Mouse (Mus musculus): ENCODE data around the gene 2310057N15Rik. TPM values are rescaled to one million over a fixed set of nuclear protein-coding genes. Genes with fewer than 3 reads are reported as not detected.
"Not testable (repeated sequence)": the region's sequence is repeated elsewhere in the genome, so short reads cannot be mapped to it uniquely, and the experiment has no call there.

Gene 2310057N15Rik
- polyA plus RNA-seq (2012; rRNA removed): not detected in 2 replicates

GRCm38 (mm10) chr16:88774106-88774505, at the start of gene 2310057N15Rik:
Gene 2310057N15Rik, minus strand, starts transcription at chr16:88774206.
- DNase-seq: no peak
- WGBS: 76% methylated on average over 2 of the region's 2 CpGs
- Histone ChIP-seq H3K4me1 (ENCODE audit: control insufficient read depth, insufficient read depth, low read length) (no peaks in the 10 kb centered on the region), H3K4me3 (replicated peaks; ENCODE audit: extremely low read depth, low read depth, low read length) (no peak within 1 kb of the TSS)
- TF ChIP-seq POLR2A (IDR thresholded peaks at IDR 0.05; ENCODE audit: borderline replicate concordance, extremely low read depth, low read depth, low read length) (no peak), CTCF (IDR thresholded peaks at IDR 0.05; ENCODE audit: insufficient read depth, low read length) (no peak)

DNA sequence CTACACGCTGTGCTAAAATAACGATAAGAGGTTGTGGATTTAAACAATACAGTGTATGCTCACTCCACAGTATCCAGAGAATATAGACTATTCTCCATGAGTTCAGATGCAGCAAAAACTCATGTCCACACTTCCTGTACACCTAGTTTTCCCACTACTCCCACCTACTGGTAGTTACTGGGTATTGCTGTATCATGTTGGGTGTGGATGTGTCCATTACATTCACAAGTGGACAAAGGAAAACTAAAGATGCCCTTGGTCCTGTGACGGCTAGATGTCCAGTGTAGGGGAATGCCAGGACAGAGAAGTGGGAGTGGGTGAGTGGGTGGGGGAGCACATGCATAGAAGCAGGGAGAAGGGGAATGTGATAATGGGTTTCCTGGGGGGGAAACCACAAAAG, 49.7 kb upstream of the 2310057N15Rik start:
- no peak for TF ChIP-seq POLR2A (IDR thresholded peaks at IDR 0.05; ENCODE audit: borderline replicate concordance, extremely low read depth, low read depth, low read length)
- TF ChIP-seq CTCF (IDR thresholded peaks at IDR 0.05; ENCODE audit: insufficient read depth, low read length): no peak
- DNase-seq: no peak
- Histone ChIP-seq H3K4me1 (ENCODE audit: control insufficient read depth, insufficient read depth, low read length) (no peaks in the 10 kb centered on the region), H3K4me3 (replicated peaks; ENCODE audit: extremely low read depth, low read depth, low read length) (no peak overlapping the region)
- WGBS: 75% methylated on average over 3 of the region's 3 CpGs

DNA sequence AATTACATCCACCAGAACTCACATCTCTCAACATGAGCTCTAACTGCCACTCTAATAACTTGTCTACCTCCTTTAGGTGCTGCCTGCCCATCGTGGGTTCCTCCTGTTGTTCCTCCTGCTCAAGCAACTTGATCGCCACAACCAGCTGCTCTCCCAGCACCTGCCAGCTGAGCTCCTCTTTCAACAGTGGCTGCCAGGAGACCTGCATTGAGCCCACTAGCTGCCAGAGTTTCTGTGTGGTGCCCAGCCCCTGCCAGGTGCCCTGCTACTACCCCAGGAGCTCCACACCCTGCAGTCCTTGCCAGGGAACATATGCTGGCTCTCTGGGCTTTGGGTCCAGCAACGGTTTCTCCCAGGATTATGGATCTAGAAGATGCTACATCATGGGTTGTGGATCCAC, 46.1 kb upstream of the 2310057N15Rik start, which contains the start of gene Krtap15:
Gene Krtap15, plus strand, starts transcription at position 150 of the 400 bp plus-strand sequence.
- WGBS: 77% methylated on average over 3 of the region's 3 CpGs
- no peak for TF ChIP-seq POLR2A (IDR thresholded peaks at IDR 0.05; ENCODE audit: borderline replicate concordance, extremely low read depth, low read depth, low read length)
- no peak for TF ChIP-seq CTCF (IDR thresholded peaks at IDR 0.05; ENCODE audit: insufficient read depth, low read length)
- DNase-seq: no peak
- Histone ChIP-seq H3K4me3 (replicated peaks; ENCODE audit: extremely low read depth, low read depth, low read length) (no peak within 1 kb of the TSS), H3K4me1 (ENCODE audit: control insufficient read depth, insufficient read depth, low read length) (no peaks in the 10 kb centered on the region)

DNA sequence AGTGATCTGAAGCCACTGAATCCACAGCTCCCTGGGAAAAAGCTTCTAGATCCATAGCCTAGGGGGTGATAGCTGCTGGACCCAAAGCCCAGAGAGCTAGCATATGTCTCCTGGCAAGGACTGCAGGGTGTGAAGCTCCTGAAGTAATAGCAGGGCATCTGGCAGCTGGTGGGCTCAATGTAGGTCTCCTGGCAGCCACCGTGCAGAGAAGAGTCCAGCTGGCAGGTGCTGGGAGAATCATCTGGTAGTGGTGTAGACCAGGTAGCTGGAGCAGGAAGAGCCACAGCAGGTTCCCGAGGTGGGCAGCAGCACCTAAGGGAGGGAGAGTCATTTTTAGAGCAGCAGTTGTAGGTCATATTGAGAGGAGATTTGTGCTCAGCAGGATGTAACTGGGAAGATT, 37.8 kb upstream of the 2310057N15Rik start, which contains the start of gene Gm20741:
Gene Gm20741, minus strand, starts transcription at position 394 of the 400 bp plus-strand sequence.
- no peaks in the 10 kb centered on the region for H3K4me1 ChIP-seq (ENCODE audit: control insufficient read depth, insufficient read depth, low read length)
- no peak for DNase-seq
- WGBS: 71% methylated on average over 2 of the region's 2 CpGs
- no peak within 1 kb of the TSS for H3K4me3 ChIP-seq (replicated peaks; ENCODE audit: extremely low read depth, low read depth, low read length)
- TF ChIP-seq CTCF (IDR thresholded peaks at IDR 0.05; ENCODE audit: insufficient read depth, low read length): no peak
- TF ChIP-seq POLR2A (IDR thresholded peaks at IDR 0.05; ENCODE audit: borderline replicate concordance, extremely low read depth, low read depth, low read length): no peak

DNA sequence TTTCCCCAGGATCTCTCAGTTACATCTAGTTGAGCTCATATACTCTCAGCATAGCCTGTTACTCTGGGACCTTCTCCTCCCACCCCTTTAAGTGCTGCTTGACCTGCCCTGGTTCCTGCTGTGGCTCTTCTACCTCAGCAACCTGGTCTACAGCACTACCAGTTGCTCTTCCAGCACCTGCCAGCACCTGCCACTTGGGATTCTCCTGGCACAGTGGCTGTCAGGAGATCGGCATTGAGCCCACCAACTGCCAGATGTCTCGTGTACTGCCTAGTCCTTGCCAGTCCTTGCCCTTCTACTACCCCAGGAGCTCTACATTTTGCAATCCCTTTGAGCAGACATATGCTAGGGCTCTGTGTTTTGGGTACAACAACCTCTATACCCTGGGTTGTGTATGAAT, 12.8 kb upstream of the 2310057N15Rik start:
- no peak for TF ChIP-seq CTCF (IDR thresholded peaks at IDR 0.05; ENCODE audit: insufficient read depth, low read length)
- TF ChIP-seq POLR2A (IDR thresholded peaks at IDR 0.05; ENCODE audit: borderline replicate concordance, extremely low read depth, low read depth, low read length): no peak
- WGBS: 76% methylated on average over 2 of the region's 2 CpGs
- Histone ChIP-seq H3K4me3 (replicated peaks; ENCODE audit: extremely low read depth, low read depth, low read length) (no peak overlapping the region), H3K4me1 (ENCODE audit: control insufficient read depth, insufficient read depth, low read length) (no peaks in the 10 kb centered on the region)
- DNase-seq: no peak

- DNase-seq: no peak
- H3K4me1 ChIP-seq (ENCODE audit: control insufficient read depth, insufficient read depth, low read length): no peaks in the 10 kb centered on the region
- no peak within 1 kb of the TSS for H3K4me3 ChIP-seq (replicated peaks; ENCODE audit: extremely low read depth, low read depth, low read length)
- WGBS: 84% methylated on average over 6 of the region's 6 CpGs
- TF ChIP-seq POLR2A (IDR thresholded peaks at IDR 0.05; ENCODE audit: borderline replicate concordance, extremely low read depth, low read depth, low read length) (no peak), CTCF (IDR thresholded peaks at IDR 0.05; ENCODE audit: insufficient read depth, low read length) (no peak)
These were observed 3.6 kb upstream of the 2310057N15Rik start, which contains the start of gene Gm5965 for GRCm38 (mm10) chr16:88777596-88777995. Gene Gm5965, plus strand, starts transcription at chr16:88777896.

DNA sequence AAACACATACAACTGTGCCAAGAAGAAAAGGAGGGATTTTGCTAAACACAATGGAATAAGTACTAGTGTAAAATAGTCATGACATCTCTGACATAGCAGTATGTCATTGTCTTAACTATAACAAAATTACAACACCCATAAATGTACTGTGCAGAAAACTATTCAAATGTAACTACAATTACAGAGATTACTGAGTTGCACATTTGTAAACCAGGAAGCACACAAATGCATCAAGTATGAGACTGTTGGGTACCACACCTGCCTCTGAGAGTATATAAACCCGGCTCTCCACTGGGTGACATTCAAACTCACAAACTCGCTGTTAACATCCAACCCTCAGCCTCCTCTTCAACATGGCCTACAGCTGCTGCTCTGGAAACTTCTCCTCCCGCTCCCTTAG, 15.5 kb downstream of the 2310057N15Rik start, which contains the start of gene 2310034C09Rik:
Gene 2310034C09Rik, plus strand, starts transcription at position 301 of the 400 bp plus-strand sequence.
- 88% methylated on average over 3 of the region's 3 CpGs for WGBS
- H3K4me1 ChIP-seq (ENCODE audit: control insufficient read depth, insufficient read depth, low read length); H3K4me3 ChIP-seq (replicated peaks; ENCODE audit: extremely low read depth, low read depth, low read length); DNase-seq: not testable (repeated sequence)

GRCm38 (mm10) chr16:88751535-88751934, 22.5 kb downstream of the 2310057N15Rik start, which contains the start of gene Krtap13:
Gene Krtap13, minus strand, starts transcription at chr16:88751635.
- WGBS: 90% methylated on average over 3 of the region's 3 CpGs
- not testable (repeated sequence) for DNase-seq; H3K4me3 ChIP-seq (replicated peaks; ENCODE audit: extremely low read depth, low read depth, low read length); H3K4me1 ChIP-seq (ENCODE audit: control insufficient read depth, insufficient read depth, low read length)

DNA sequence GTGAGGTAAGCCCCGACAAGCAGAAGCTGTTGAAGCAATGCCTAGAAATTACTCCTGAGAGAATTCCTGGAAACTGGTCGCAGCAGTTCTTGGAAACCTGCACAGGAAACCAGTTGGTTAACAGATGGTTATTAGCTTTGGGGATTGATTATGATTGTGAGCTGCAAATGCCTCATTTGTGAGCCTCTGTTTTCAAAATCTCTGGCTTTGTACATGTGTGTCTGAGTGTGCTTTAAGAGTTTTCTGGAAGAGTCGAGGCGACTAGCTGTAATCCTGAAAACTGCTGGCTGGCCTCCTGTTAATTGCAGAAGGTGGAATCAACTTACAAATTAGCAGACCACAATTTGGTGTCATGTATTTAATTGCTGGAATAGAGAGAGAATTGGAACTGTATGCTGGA, 26.1 kb downstream of the 2310057N15Rik start:
- Histone ChIP-seq H3K4me1 (ENCODE audit: control insufficient read depth, insufficient read depth, low read length) (peaks cover 2% of the 10 kb centered on the region; the same call in 1 of the 2 replicates), H3K4me3 (replicated peaks; ENCODE audit: extremely low read depth, low read depth, low read length) (no peak overlapping the region)
- no peak for TF ChIP-seq CTCF (IDR thresholded peaks at IDR 0.05; ENCODE audit: insufficient read depth, low read length)
- no peak for TF ChIP-seq POLR2A (IDR thresholded peaks at IDR 0.05; ENCODE audit: borderline replicate concordance, extremely low read depth, low read depth, low read length)
- no peak for DNase-seq
- WGBS: 61% methylated on average over 4 of the region's 4 CpGs

- WGBS: 51% methylated on average over 4 of the region's 4 CpGs
- DNase-seq: no peak
- Histone ChIP-seq H3K4me1 (ENCODE audit: control insufficient read depth, insufficient read depth, low read length) (peaks cover 2% of the 10 kb centered on the region; the same call in 1 of the 2 replicates), H3K4me3 (replicated peaks; ENCODE audit: extremely low read depth, low read depth, low read length) (no peak overlapping the region)
- TF ChIP-seq POLR2A (IDR thresholded peaks at IDR 0.05; ENCODE audit: borderline replicate concordance, extremely low read depth, low read depth, low read length) (no peak), CTCF (IDR thresholded peaks at IDR 0.05; ENCODE audit: insufficient read depth, low read length) (no peak)
These were observed 29.2 kb downstream of the 2310057N15Rik start for GRCm38 (mm10) chr16:88744750-88745340.

Data from lung, adult 2 months (tissue).